Mouse (Mus musculus): ENCODE measurements around the gene Cdh23. TPM values are rescaled to one million over a fixed set of nuclear protein-coding genes. Genes with fewer than 3 reads are reported as not detected.

Gene Cdh23
- total RNA-seq, 1 experiment: 2.3 TPM

DNA sequence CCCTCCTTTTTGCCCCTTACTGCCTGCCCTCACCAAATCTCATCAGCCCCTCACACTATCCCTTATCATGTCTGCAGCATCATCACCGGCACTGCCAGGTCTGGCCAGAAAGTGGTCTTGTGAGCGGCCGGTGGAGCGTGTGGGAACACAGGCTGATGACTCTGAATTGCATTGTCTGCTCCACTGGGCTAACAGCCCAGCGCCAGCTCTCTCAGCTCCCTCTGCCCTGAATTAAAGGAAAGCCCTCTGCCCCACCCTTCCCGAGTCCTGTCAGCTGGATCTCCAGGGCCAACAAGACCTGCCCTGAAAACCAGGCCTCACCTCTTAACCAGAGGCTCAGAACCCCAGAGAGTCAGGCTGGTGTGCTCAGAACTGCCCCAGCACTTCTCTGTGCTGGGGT lies 201.2 kb downstream of the Cdh23 start:
- Histone ChIP-seq H3K4me1 (ENCODE audit: control insufficient read depth in 2 of 2, insufficient read depth in 2 of 2, low read length in 2 of 2, poor library complexity in 1 of 2) (no peaks in the 10 kb centered on the region), H3K9me3 (ENCODE audit: control insufficient read depth, insufficient read depth, low read depth, low read length) (no peaks in the 10 kb centered on the region), H3K27ac (ENCODE audit: insufficient read depth, low read depth, low read length, poor library complexity, severe bottlenecking) (no peak overlapping the region), H3K9ac (ENCODE audit: insufficient read depth, low read depth, low read length, poor library complexity, severe bottlenecking) (no peak overlapping the region), H3K36me3 (ENCODE audit: control insufficient read depth, insufficient read depth, low read length, poor library complexity, severe bottlenecking) (no peaks in the 10 kb centered on the region), H3K4me3 (ENCODE audit: insufficient read depth in 1 of 2, low read depth in 1 of 2, low read length in 2 of 2, poor library complexity in 1 of 2, severe bottlenecking in 1 of 2) (no peak overlapping the region)
- DNase-seq (ENCODE audit: low read depth, low spot score): no peak
- in situ Hi-C loops (cut with MboI; ENCODE audit: low sequenced_read_pairs in 2 of 2, unreplicated experiment in 2 of 2): no loop called here
- TF ChIP-seq ZNF384 (IDR thresholded peaks at IDR 0.05; ENCODE audit: low read depth, low read length): no peak
- no peak for TF ChIP-seq HCFC1 (IDR thresholded peaks at IDR 0.05; ENCODE audit: borderline replicate concordance, insufficient read depth, low read length)
- no peak for TF ChIP-seq ZC3H11A (IDR thresholded peaks at IDR 0.05; ENCODE audit: borderline replicate concordance, low read depth, low read length)
- TF ChIP-seq MAFK (IDR thresholded peaks at IDR 0.05; ENCODE audit: insufficient read depth, low read depth, low read length): no peak
- no peak for TF ChIP-seq CHD2 (IDR thresholded peaks at IDR 0.05; ENCODE audit: low read depth, low read length)

DNA sequence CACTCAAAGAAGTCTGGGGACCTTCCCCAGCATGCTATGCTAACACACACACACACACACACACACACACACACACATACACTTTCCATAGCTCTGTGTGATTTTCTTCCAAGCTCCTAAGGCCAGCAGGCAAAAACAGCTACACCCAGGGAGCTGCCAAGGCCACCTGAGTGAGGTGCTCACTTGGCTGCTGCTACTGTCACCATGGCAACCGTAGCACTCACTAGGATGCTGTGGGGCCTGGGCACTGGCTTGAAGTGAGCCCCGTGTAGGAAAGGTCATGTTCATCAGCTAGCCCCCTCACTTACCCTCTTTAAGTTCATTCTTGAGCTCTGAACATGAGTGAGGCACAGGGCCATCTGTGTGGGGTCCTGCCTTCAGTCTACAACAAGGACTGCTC lies 204.8 kb downstream of the Cdh23 start:
- no peak overlapping the region for H3K9ac ChIP-seq (ENCODE audit: insufficient read depth, low read depth, low read length, poor library complexity, severe bottlenecking)
- TF ChIP-seq ZC3H11A (IDR thresholded peaks at IDR 0.05; ENCODE audit: borderline replicate concordance, low read depth, low read length) (no peak), CHD2 (IDR thresholded peaks at IDR 0.05; ENCODE audit: low read depth, low read length) (no peak), ZNF384 (IDR thresholded peaks at IDR 0.05; ENCODE audit: low read depth, low read length) (no peak), MAFK (IDR thresholded peaks at IDR 0.05; ENCODE audit: insufficient read depth, low read depth, low read length) (no peak), HCFC1 (IDR thresholded peaks at IDR 0.05; ENCODE audit: borderline replicate concordance, insufficient read depth, low read length) (no peak)
- H3K4me1 ChIP-seq (ENCODE audit: control insufficient read depth in 2 of 2, insufficient read depth in 2 of 2, low read length in 2 of 2, poor library complexity in 1 of 2): no peaks in the 10 kb centered on the region
- H3K36me3 ChIP-seq (ENCODE audit: control insufficient read depth, insufficient read depth, low read length, poor library complexity, severe bottlenecking): no peaks in the 10 kb centered on the region
- no peaks in the 10 kb centered on the region for H3K9me3 ChIP-seq (ENCODE audit: control insufficient read depth, insufficient read depth, low read depth, low read length)
- no peak overlapping the region for H3K27ac ChIP-seq (ENCODE audit: insufficient read depth, low read depth, low read length, poor library complexity, severe bottlenecking)
- DNase-seq (ENCODE audit: low read depth, low spot score): no peak
- in situ Hi-C loops (cut with MboI; ENCODE audit: low sequenced_read_pairs in 2 of 2, unreplicated experiment in 2 of 2): no loop called here
- H3K4me3 ChIP-seq (ENCODE audit: insufficient read depth in 1 of 2, low read depth in 1 of 2, low read length in 2 of 2, poor library complexity in 1 of 2, severe bottlenecking in 1 of 2): no peak overlapping the region

DNA sequence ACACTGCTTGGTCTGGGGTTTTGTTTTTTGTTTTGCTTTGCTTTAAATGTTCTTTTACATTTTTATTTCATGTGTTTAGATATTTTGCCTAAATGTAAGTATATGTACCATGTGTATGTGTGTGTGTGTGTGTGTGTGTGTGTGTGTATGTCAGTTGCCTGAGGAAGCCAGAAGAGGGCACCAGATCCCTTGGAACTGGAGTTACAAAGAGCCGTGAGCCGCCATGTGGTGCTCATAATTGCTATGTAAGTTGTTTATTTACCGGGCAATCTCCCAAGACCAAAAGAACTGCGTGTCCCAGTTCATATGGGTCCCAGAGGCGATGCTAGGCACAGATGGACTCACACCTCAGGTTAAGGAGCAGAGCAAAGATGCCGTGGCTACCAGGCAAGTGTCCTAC lies 214.9 kb downstream of the Cdh23 start:
- peaks cover 0 to 2% of the 10 kb centered on the region in 2 experiments; a peak in 1 of 4 replicates for H3K4me1 ChIP-seq (ENCODE audit: control insufficient read depth in 2 of 2, insufficient read depth in 2 of 2, low read length in 2 of 2, poor library complexity in 1 of 2)
- in situ Hi-C loops (cut with MboI; ENCODE audit: low sequenced_read_pairs in 2 of 2, unreplicated experiment in 2 of 2): no loop called here
- H3K9ac ChIP-seq (ENCODE audit: insufficient read depth, low read depth, low read length, poor library complexity, severe bottlenecking): no peak overlapping the region
- H3K36me3 ChIP-seq (ENCODE audit: control insufficient read depth, insufficient read depth, low read length, poor library complexity, severe bottlenecking): no peaks in the 10 kb centered on the region
- no peak overlapping the region for H3K4me3 ChIP-seq (ENCODE audit: insufficient read depth in 1 of 2, low read depth in 1 of 2, low read length in 2 of 2, poor library complexity in 1 of 2, severe bottlenecking in 1 of 2)
- DNase-seq (ENCODE audit: low read depth, low spot score): no peak
- no peak overlapping the region for H3K27ac ChIP-seq (ENCODE audit: insufficient read depth, low read depth, low read length, poor library complexity, severe bottlenecking)
- no peaks in the 10 kb centered on the region for H3K9me3 ChIP-seq (ENCODE audit: control insufficient read depth, insufficient read depth, low read depth, low read length)
- TF ChIP-seq CHD2 (IDR thresholded peaks at IDR 0.05; ENCODE audit: low read depth, low read length) (no peak), ZC3H11A (IDR thresholded peaks at IDR 0.05; ENCODE audit: borderline replicate concordance, low read depth, low read length) (0 out of 2 replicates have a peak, but pooled peaks have one; percentile 5)

DNA sequence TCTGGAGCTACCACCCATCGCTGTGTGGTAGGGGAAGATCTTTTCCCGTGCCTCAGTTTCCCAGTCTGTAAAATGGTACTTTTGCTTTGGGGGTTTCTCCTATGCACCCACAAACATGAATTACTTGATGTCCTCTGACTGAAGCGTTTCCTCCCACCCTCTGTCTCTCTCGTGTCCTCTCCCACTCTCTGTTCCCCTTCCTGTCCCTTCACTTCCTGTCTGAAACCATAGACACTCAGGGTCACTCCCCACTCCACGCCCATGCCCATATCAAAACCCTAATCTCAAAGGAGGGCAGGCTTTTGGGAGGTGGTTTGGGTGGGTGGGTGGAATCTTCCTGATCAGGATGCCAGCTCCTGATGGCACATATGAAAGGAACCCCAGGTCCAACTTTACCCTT lies 221.7 kb downstream of the Cdh23 start:
- H3K4me3 ChIP-seq (ENCODE audit: insufficient read depth in 1 of 2, low read depth in 1 of 2, low read length in 2 of 2, poor library complexity in 1 of 2, severe bottlenecking in 1 of 2): no peak overlapping the region
- no peak overlapping the region for H3K9ac ChIP-seq (ENCODE audit: insufficient read depth, low read depth, low read length, poor library complexity, severe bottlenecking)
- in situ Hi-C loops (cut with MboI; ENCODE audit: low sequenced_read_pairs in 2 of 2, unreplicated experiment in 2 of 2): no loop called here
- H3K27ac ChIP-seq (ENCODE audit: insufficient read depth, low read depth, low read length, poor library complexity, severe bottlenecking): no peak overlapping the region
- TF ChIP-seq MAFK (IDR thresholded peaks at IDR 0.05; ENCODE audit: insufficient read depth, low read depth, low read length) (no peak), CHD2 (IDR thresholded peaks at IDR 0.05; ENCODE audit: low read depth, low read length) (no peak), ZNF384 (IDR thresholded peaks at IDR 0.05; ENCODE audit: low read depth, low read length) (no peak), ZC3H11A (IDR thresholded peaks at IDR 0.05; ENCODE audit: borderline replicate concordance, low read depth, low read length) (no peak), HCFC1 (IDR thresholded peaks at IDR 0.05; ENCODE audit: borderline replicate concordance, insufficient read depth, low read length) (no peak)
- H3K4me1 ChIP-seq (ENCODE audit: control insufficient read depth in 2 of 2, insufficient read depth in 2 of 2, low read length in 2 of 2, poor library complexity in 1 of 2): peaks cover 0 to 2% of the 10 kb centered on the region in 2 experiments; a peak in 1 of 4 replicates
- no peak for DNase-seq (ENCODE audit: low read depth, low spot score)
- H3K9me3 ChIP-seq (ENCODE audit: control insufficient read depth, insufficient read depth, low read depth, low read length): no peaks in the 10 kb centered on the region
- H3K36me3 ChIP-seq (ENCODE audit: control insufficient read depth, insufficient read depth, low read length, poor library complexity, severe bottlenecking): no peaks in the 10 kb centered on the region

DNA sequence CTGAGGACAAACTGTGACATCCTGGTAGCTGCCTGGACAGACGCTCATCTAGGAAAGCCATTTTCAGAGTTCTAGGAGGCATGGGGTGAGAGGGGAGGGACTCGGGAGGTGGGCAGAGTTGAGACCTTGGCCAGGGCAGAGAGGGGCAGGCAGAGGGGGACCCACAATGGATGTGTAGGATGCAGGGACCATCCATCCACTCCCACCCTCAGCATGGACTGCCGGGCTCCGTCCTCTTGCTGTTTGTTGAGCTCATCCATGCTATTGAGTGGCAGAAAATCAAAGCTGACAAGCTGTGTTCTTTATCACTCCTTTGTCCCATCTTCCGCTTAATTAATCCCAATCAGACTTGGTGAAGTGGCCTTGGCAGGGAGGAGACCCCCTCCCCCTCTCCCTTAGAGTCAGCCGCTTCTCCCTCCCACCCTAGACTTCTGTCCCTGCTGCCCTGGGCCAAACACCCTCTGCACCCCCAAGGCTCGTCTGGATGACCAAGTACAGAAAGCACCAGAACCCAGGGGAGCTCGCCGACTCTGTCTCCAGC lies 222.4 kb downstream of the Cdh23 start:
- H3K9ac ChIP-seq (ENCODE audit: insufficient read depth, low read depth, low read length, poor library complexity, severe bottlenecking): no peak overlapping the region
- no peak overlapping the region for H3K4me3 ChIP-seq (ENCODE audit: insufficient read depth in 1 of 2, low read depth in 1 of 2, low read length in 2 of 2, poor library complexity in 1 of 2, severe bottlenecking in 1 of 2)
- no peak for DNase-seq (ENCODE audit: low read depth, low spot score)
- peaks cover 0 to 2% of the 10 kb centered on the region in 2 experiments; a peak in 1 of 4 replicates for H3K4me1 ChIP-seq (ENCODE audit: control insufficient read depth in 2 of 2, insufficient read depth in 2 of 2, low read length in 2 of 2, poor library complexity in 1 of 2)
- TF ChIP-seq ZNF384 (IDR thresholded peaks at IDR 0.05; ENCODE audit: low read depth, low read length) (no peak), MAFK (IDR thresholded peaks at IDR 0.05; ENCODE audit: insufficient read depth, low read depth, low read length) (no peak), ZC3H11A (IDR thresholded peaks at IDR 0.05; ENCODE audit: borderline replicate concordance, low read depth, low read length) (no peak), CHD2 (IDR thresholded peaks at IDR 0.05; ENCODE audit: low read depth, low read length) (no peak), HCFC1 (IDR thresholded peaks at IDR 0.05; ENCODE audit: borderline replicate concordance, insufficient read depth, low read length) (no peak)
- H3K9me3 ChIP-seq (ENCODE audit: control insufficient read depth, insufficient read depth, low read depth, low read length): no peaks in the 10 kb centered on the region
- H3K27ac ChIP-seq (ENCODE audit: insufficient read depth, low read depth, low read length, poor library complexity, severe bottlenecking): no peak overlapping the region
- in situ Hi-C loops (cut with MboI; ENCODE audit: low sequenced_read_pairs in 2 of 2, unreplicated experiment in 2 of 2): no loop called here
- no peaks in the 10 kb centered on the region for H3K36me3 ChIP-seq (ENCODE audit: control insufficient read depth, insufficient read depth, low read length, poor library complexity, severe bottlenecking)
